Mouse (Mus musculus) splenic B cell, adult 2 months (primary cell): Measurements from ENCODE around the gene Syngr1.

Experiments used
- DNase-seq: peaks from one replicate; pipeline ENCODE4 v3.0.0-alpha.2; 2011; ENCODE audit warnings: low read depth, low spot score
- H3K27me3 ChIP-seq: 2 replicates; pipeline ENCODE4 v1.6.1; 2012; ENCODE audit warnings: mild to moderate bottlenecking, low read length, moderate library complexity, mixed read lengths; ENCODE audit not compliant: control insufficient read depth, poor library complexity, insufficient read depth, severe bottlenecking
- H3K36me3 ChIP-seq: 2 replicates; pipeline ENCODE4 v1.6.1; 2012; ENCODE audit warnings: mild to moderate bottlenecking, low read length, moderate library complexity, mixed read lengths; ENCODE audit not compliant: control insufficient read depth, poor library complexity, insufficient read depth, severe bottlenecking

Syngr1 gene

GRCm38 (mm10) chr15:80148565-80148964, 57.4 kb downstream of the Syngr1 start:
- DNase-seq: no peak
- peaks cover 10% of the 10 kb centered on the region for H3K36me3 ChIP-seq

DNA sequence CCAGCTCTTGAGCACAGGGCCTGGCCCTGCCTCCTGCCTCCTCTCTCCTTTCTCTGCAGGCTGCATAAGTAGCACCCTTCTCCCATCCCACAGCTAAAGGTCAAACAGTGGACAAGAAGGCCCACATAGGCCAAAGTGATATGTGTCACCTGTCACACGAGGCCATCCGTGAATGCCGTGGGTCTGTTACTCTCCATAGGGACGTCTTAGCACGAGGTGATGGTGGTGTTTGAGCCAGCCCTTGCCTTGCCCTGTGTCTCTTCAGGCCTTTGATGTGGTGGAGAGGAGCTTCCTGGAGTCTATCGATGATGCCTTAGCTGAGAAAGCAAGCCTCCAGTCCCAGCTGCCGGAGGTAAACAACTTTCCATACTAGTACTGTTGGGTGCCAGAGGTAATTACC, 58.4 kb downstream of the Syngr1 start:
- Histone ChIP-seq H3K36me3 (peaks cover 11% of the 10 kb centered on the region), H3K27me3 (no peaks in the 10 kb centered on the region)
- no peak for DNase-seq

More at GRCm38 (mm10) chr15:80148565-80148964, 57.4 kb downstream of the Syngr1 start:
- no peaks in the 10 kb centered on the region for H3K27me3 ChIP-seq

GRCm38 (mm10) chr15:80152663-80153062, 61.5 kb downstream of the Syngr1 start:
- no peak for DNase-seq
- Histone ChIP-seq H3K36me3 (peaks cover 16% of the 10 kb centered on the region), H3K27me3 (no peaks in the 10 kb centered on the region)

- DNase-seq: no peak
- no peaks in the 10 kb centered on the region for H3K27me3 ChIP-seq
Observed at GRCm38 (mm10) chr15:80153757-80154156, 62.6 kb downstream of the Syngr1 start.

GRCm38 (mm10) chr15:80155707-80156106, 64.6 kb downstream of the Syngr1 start:
- DNase-seq: no peak
- Histone ChIP-seq H3K27me3 (no peaks in the 10 kb centered on the region), H3K36me3 (peaks cover 18% of the 10 kb centered on the region)

More at GRCm38 (mm10) chr15:80153757-80154156, 62.6 kb downstream of the Syngr1 start:
- peaks cover 19% of the 10 kb centered on the region for H3K36me3 ChIP-seq

DNA sequence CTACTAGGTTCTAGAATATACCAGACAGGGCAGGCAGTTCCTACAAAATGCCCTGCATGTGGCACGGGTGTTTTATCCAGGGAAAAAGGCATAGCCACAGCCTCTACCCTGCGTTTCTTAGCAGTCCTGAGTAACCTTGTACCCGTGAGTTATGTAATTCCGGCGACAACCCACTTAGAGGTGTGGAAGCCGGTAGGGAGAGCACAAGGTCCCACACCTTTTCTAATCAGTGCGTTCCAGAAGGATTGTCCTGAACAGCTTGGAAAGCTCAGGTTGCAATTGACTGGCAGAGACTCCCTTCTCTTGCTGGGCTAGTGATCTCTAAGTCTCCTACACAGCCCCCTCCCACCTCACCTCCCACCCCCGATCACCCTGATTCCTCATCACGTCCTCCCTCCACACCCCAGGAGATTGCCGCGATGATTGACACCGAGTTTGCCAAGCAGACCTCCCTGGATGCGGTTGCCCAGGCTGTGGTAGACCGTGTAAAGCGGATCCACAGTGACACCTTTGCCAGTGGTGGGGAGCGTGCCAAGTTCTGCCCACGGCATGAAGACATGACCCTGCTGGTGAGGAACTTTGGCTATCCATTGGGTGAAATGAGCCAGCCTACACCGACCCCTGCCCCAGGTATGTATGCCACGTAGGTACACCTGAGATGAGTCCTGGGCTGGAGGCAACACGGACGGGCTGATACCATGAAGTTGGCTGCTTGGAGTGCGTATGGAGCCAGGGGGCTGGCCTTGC, 66.2 kb downstream of the Syngr1 start:
- no peak for DNase-seq
- Histone ChIP-seq H3K27me3 (no peaks in the 10 kb centered on the region), H3K36me3 (peaks cover 19% of the 10 kb centered on the region)

GRCm38 (mm10) chr15:80158001-80158706, 67.0 kb downstream of the Syngr1 start:
- peaks cover 15% of the 10 kb centered on the region for H3K36me3 ChIP-seq
- no peaks in the 10 kb centered on the region for H3K27me3 ChIP-seq
- DNase-seq: no peak

DNA sequence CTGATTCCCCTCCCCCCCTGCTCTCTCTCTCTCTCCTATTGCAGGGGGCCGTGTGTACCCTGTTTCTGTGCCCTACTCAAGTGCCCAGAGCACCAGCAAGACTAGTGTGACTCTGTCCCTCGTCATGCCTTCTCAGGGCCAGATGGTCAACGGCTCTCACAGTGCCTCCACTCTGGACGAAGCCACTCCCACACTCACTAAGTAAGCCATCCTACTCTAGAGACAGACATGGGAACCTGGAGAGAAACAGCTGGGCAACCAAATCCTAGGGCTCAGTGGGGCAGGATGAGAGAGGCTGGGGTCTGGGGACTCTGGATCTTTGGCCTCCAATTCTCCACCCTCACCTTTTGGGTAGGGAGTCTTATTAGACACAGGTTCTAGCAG, 67.6 kb downstream of the Syngr1 start:
- Histone ChIP-seq H3K36me3 (peaks cover 10% of the 10 kb centered on the region), H3K27me3 (no peaks in the 10 kb centered on the region)
- DNase-seq: no peak

GRCm38 (mm10) chr15:80159286-80159901, 68.3 kb downstream of the Syngr1 start:
- H3K36me3 ChIP-seq: peaks cover 10% of the 10 kb centered on the region
- no peak for DNase-seq
- H3K27me3 ChIP-seq: no peaks in the 10 kb centered on the region

GRCm38 (mm10) chr15:80160223-80160622, 69.1 kb downstream of the Syngr1 start:
- Histone ChIP-seq H3K36me3 (peaks cover 8% of the 10 kb centered on the region), H3K27me3 (no peaks in the 10 kb centered on the region)
- no peak for DNase-seq

DNA sequence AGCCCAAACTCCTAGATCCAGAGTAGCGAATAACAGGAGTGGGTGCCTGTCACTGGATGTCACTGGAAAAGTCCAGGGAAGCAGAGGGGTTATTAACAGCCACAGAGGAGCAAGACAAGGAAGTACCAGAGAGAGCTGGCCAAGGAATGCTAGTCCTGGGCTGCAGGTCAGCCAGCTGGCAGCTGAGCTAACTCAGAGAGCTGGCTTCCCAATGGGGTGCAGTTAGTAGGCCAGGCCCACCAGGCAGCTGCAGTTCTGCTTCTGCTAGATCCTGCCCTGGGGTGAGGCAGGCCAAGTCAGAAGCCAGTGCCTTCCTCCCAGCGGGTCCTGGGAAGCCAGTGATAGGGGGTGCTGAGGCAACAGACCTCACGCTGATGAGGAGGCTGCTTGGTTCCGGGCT, 69.6 kb downstream of the Syngr1 start:
- H3K36me3 ChIP-seq: peaks cover 7% of the 10 kb centered on the region
- DNase-seq: no peak
- no peaks in the 10 kb centered on the region for H3K27me3 ChIP-seq

DNA sequence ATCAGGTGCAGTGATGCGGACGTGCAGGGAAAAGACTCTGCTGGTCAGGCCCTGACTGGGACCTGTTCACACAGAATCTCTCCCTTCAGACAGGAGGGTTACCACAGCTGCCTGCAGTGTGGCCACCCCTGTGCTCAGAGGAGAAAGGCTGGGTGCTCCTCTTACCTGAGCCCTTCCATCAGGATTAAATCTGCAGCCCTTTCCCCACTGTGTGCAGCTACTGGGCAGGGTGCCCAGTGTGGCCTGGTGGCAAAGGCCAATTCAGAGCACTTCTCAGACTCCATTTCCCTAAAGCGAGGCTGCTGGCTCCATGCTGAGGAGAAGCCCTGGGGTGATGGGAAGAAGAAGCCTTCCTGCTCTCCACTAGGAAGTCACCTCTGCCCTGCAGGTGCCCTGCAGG, 70.1 kb downstream of the Syngr1 start:
- Histone ChIP-seq H3K36me3 (peaks cover 7% of the 10 kb centered on the region), H3K27me3 (no peaks in the 10 kb centered on the region)
- DNase-seq: no peak

DNA sequence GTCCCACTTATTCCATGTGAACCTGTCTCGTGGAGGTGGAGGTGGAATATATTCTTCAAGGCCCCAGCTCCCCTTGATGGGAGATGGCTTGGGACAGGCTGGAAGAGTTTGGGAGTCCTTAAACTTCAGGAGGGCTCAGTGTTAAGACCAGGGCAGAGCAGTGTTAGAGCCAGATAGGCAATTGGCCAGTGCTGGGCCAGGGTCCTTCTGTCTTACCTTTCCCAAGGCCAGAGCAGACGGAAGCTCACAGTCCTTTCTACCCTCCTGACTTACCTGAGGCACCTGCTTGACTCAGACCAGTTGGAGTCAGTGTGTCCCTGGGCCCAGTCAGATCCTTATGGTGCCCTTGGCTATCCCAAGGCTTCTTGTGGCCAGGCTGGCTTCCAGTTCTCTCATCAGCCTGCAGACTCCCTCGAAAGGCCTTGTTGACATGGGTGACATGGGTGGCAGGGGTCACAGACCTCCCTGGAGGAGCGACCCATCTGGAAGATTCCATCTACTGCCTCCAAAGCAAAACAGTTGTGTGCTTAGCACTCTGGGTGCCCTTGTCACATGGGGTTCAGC, 71.3 kb downstream of the Syngr1 start:
- H3K27me3 ChIP-seq: no peaks in the 10 kb centered on the region
- no peak for DNase-seq
- H3K36me3 ChIP-seq: peaks cover 5% of the 10 kb centered on the region

DNA sequence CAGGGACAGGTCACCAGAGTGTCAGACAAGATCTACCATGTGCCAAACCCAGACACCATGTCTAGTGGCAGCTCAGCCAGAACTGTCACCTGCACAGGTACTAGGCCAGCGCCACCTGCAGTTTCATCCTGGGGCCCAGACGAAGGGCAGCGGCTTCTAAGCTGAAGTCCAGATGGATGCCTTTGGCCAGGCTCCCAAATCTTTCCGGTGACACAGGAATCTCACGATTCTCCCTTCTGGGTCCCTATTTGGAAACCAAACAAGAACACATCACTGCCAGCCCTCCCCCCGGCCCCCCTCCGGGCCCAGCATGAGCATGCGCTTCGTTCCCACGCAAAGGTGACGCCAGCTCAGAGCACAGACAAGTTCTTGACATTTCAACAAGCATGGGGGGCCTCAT, 72.1 kb downstream of the Syngr1 start:
- Histone ChIP-seq H3K36me3 (peaks cover 4% of the 10 kb centered on the region), H3K27me3 (no peaks in the 10 kb centered on the region)
- no peak for DNase-seq

GRCm38 (mm10) chr15:80163716-80164115, 72.6 kb downstream of the Syngr1 start:
- H3K27me3 ChIP-seq: no peaks in the 10 kb centered on the region
- DNase-seq: no peak
- peaks cover 2% of the 10 kb centered on the region for H3K36me3 ChIP-seq
